Mouse (Mus musculus) heart, embryonic 16.5 days (tissue): Measurements from ENCODE around the gene Sult4a1. TPM values are rescaled to one million over a fixed set of nuclear protein-coding genes. Genes with fewer than 3 reads are reported as not detected.

Experiments used
- ATAC-seq: fragments of 200-750 bp; cut with Nextera tagmentation; replicated peaks from 2 replicates; pipeline ENCODE4 v1.8.0; 2017; ENCODE audit warnings: moderate number of reproducible peaks; ENCODE audit not compliant: insufficient read depth, low FRiP score; ENCODE audit errors: extremely low read depth
- H3K27ac ChIP-seq: fragments of 300-500 bp; sonication (generic); 2 replicates; pipeline ENCODE4 v1.5.1; 2014; ENCODE audit warnings: mild to moderate bottlenecking, low read length, control low read depth, moderate library complexity
- H3K27me3 ChIP-seq: fragments of 300-500 bp; sonication (generic); 2 replicates; pipeline ENCODE4 v1.6.1; 2014; ENCODE audit warnings: low read length, mixed read lengths; ENCODE audit not compliant: control insufficient read depth, insufficient read depth
- H3K36me3 ChIP-seq: fragments of 300-500 bp; sonication (generic); 2 replicates; pipeline ENCODE4 v1.6.1; 2014; ENCODE audit not compliant: control insufficient read depth, insufficient read depth
- H3K4me1 ChIP-seq: fragments of 300-500 bp; sonication (generic); 2 replicates; pipeline ENCODE4 v1.6.1; 2014; ENCODE audit warnings: low read length, mixed read lengths; ENCODE audit not compliant: control insufficient read depth, insufficient read depth
- H3K4me2 ChIP-seq: fragments of 300-500 bp; sonication (generic); 2 replicates; pipeline ENCODE4 v1.6.1; 2014; ENCODE audit warnings: low read depth, mild to moderate bottlenecking, control low read depth, low read length
- H3K4me3 ChIP-seq: fragments of 300-500 bp; sonication (generic); 2 replicates; pipeline ENCODE4 v1.5.1; 2014; ENCODE audit warnings: mild to moderate bottlenecking, control low read depth, low read length
- H3K9ac ChIP-seq: fragments of 300-500 bp; sonication (generic); 2 replicates; pipeline ENCODE4 v1.6.1; 2014; ENCODE audit warnings: low read length, control low read depth
- H3K9me3 ChIP-seq: fragments of 300-500 bp; sonication (generic); replicated peaks from 2 replicates; pipeline ENCODE4 v1.6.1; 2016; ENCODE audit warnings: low read length; ENCODE audit not compliant: control insufficient read depth
- WGBS: fragments of 180-500 bp; shearing (Covaris S2); extraction: QIAGEN DNeasy Blood & Tissue Kit; methylation state at CpG from one replicate; pipeline ENCODE4 v1.1.7; 2014; 5-methylcytosine and 5-hydroxymethylcytosine counted together
- polyA plus RNA-seq: library from polyadenylated mRNA; unstranded; fragments of >200 nt; fragmentation: Nextera tagmentation; extraction: Ambion mirVana; gene quantifications from 2 replicates; pipeline ENCODE4 v1.2.1, GENCODE M21; 2015

Sult4a1 gene
- polyA plus RNA-seq, 1 experiment from 2014 or later = 0.72 TPM

DNA sequence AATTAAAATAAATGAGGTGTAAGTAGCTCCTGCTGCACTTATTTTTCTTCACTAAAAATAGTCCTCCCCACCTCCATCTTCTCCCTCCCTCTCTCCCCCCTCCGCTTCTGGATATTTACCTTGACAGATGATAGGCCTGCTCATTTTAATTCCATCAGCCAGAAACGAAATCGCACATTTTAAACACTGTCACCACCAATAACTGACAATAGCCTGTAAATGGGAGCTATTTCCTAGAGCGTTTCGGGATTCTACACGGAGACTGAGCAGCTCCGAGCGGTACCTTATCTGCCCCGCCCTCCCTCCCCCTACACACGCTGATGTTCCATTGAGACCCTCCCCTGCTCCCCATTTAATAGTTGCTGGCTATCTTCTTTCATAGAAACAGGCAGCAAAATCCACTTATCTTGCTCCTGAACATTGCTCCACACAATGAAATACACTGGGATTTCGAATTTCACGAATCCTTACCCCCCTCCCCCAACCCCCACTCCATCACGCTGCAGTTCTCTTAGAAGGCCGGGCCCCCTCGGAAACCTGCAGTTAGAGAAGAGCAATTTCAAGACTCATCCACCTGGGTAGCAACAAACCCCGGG, 36.0 kb downstream of the Sult4a1 start:
- no peak for ATAC-seq
- Histone ChIP-seq H3K27me3 (peaks cover 58% of the 10 kb centered on the region), H3K9me3 (peaks cover 9% of the 10 kb centered on the region), H3K4me3 (no peak overlapping the region), H3K4me1 (no peaks in the 10 kb centered on the region), H3K4me2 (no peak overlapping the region), H3K36me3 (no peaks in the 10 kb centered on the region), H3K27ac (no peak overlapping the region), H3K9ac (no peak overlapping the region)
- 10% methylated on average over 16 of the region's 16 CpGs for WGBS

DNA sequence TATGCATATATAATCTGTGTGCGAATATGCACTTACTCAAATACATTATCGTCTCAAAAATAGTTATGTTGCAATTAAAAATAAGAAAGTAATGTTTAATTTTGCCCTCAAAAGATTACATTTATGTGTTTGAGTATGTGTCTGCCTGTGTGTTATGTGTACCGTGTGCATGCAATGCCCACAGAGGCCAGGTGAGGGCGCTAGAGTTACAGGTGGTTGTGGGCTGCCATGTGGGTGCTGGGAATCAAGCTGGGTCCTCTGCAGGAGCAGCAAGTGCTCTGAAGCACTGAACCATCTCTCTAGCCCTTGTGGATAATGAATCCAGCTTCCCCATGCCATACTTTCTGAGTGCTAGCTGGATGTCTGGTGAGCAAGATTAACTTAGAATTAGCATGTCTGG, 39.9 kb downstream of the Sult4a1 start:
- H3K4me3 ChIP-seq = no peak overlapping the region
- WGBS = 65% methylated on average over 4 of the region's 4 CpGs
- no peak overlapping the region for H3K9ac ChIP-seq
- ATAC-seq = no peak
- no peaks in the 10 kb centered on the region for H3K36me3 ChIP-seq
- no peak overlapping the region for H3K27ac ChIP-seq
- H3K4me2 ChIP-seq = no peak overlapping the region
- no peaks in the 10 kb centered on the region for H3K4me1 ChIP-seq
- H3K27me3 ChIP-seq = peaks cover 43% of the 10 kb centered on the region
- H3K9me3 ChIP-seq = peaks cover 11% of the 10 kb centered on the region

DNA sequence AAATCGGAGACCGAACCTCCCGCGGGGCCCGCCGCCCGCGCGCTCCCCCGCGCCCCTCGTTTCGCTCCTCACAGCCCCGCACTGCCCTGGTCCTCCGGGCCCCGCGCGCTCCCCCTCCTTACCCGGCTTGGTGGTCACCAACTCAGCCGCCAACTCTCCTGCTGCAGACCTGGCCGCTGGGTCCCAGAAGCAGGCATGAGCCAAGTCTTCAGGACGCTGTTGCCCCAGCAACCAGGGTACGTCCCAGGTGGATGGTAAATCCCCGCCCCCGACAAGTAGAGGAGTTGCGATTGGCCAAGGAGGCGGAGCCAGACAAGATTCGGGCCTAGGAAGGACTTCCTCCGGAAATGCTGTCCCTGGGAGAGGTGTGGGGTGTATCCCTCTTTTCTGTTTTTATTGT, 40.4 kb downstream of the Sult4a1 start, which contains the start of gene Efcab6:
TSS of gene Efcab6 (minus strand) at position 240 of the 400 bp plus-strand sequence.
- 0 out of 2 replicates have a peak within 1 kb of the TSS, but pooled peaks have one; percentile 32 for H3K4me2 ChIP-seq
- no peak within 1 kb of the TSS for H3K27ac ChIP-seq
- no peak within 1 kb of the TSS for H3K9ac ChIP-seq
- no peaks in the 10 kb centered on the region for H3K36me3 ChIP-seq
- ATAC-seq = no peak
- peaks cover 11% of the 10 kb centered on the region for H3K9me3 ChIP-seq
- 3% methylated on average over 28 of the region's 29 CpGs for WGBS
- H3K4me3 ChIP-seq = no peak within 1 kb of the TSS
- peaks cover 38% of the 10 kb centered on the region for H3K27me3 ChIP-seq
- no peaks in the 10 kb centered on the region for H3K4me1 ChIP-seq

DNA sequence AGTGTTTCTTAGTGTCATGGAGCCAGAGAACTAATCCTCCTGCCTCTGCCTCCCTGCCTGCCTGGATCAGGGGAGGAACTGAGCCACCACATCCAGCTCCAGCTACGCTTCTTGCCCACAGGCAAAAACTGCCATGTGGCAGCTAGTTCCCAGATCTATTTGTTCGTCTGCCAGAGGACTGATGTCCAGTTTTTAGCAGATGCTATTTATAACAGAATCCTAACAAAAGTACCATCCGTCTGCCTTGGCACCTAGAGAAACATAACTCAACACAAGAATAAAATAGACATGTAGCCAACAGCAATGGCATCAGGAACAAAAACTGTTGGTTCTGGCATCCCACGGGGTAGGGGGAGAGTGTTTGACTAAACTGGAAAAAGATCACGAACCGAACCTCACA, 46.7 kb downstream of the Sult4a1 start:
- no peak for ATAC-seq
- Histone ChIP-seq H3K4me2 (no peak overlapping the region), H3K27me3 (peaks cover 5% of the 10 kb centered on the region), H3K9me3 (peaks cover 3% of the 10 kb centered on the region; the same call in 1 of the 2 replicates), H3K4me1 (no peaks in the 10 kb centered on the region), H3K27ac (no peak overlapping the region), H3K36me3 (no peaks in the 10 kb centered on the region), H3K4me3 (no peak overlapping the region), H3K9ac (no peak overlapping the region)
- 73% methylated on average over 6 of the region's 6 CpGs for WGBS

DNA sequence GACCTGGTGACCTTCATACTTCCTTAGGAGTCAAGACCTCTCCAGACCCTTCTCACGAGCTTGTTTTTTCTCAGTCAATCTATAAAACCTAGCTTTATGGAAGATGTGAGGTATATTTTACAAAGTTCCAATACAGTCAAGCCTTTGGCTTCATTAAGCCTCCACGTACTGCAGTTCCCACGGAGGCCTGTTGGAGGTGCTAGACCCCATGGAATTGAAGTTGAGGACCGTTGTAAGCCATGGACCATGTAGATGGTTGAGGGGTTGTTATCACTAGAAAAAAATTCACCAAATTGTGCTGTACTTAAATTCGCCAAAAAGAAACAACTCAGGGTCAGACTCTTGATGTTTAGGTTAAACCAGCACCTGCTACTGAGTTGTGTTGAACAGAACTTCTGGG, 49.5 kb downstream of the Sult4a1 start:
- WGBS = 56% methylated on average over 5 of the region's 5 CpGs
- Histone ChIP-seq H3K9ac (no peak overlapping the region), H3K9me3 (no peaks in the 10 kb centered on the region), H3K4me2 (no peak overlapping the region), H3K4me3 (no peak overlapping the region), H3K36me3 (no peaks in the 10 kb centered on the region), H3K4me1 (peaks cover 4% of the 10 kb centered on the region), H3K27me3 (peaks cover 5% of the 10 kb centered on the region), H3K27ac (no peak overlapping the region)
- no peak for ATAC-seq

DNA sequence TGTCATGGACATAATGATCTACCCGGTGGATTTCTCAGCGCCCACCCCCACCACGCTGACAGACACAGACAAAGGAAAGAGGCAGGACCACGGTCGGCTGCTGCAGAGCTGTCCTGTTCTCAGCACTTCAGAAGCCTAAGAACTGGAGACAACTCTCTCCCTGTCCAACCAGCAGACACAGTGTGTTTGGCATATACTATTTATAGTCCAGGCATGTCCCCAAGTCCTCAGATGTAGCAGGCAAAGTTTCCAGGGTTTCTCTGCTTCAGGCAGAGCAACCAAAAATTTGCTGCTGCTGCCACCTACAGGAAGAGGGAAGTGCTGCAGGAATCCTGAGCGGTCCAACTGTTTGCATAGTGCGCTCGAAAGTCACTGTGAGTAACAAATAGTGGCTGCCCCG, 51.7 kb downstream of the Sult4a1 start:
- Histone ChIP-seq H3K27me3 (peaks cover 5% of the 10 kb centered on the region), H3K27ac (no peak overlapping the region), H3K4me1 (peaks cover 4% of the 10 kb centered on the region), H3K4me2 (peak overlapping the region; percentile 14; the same call in 1 of the 2 replicates), H3K36me3 (no peaks in the 10 kb centered on the region), H3K4me3 (no peak overlapping the region), H3K9me3 (no peaks in the 10 kb centered on the region), H3K9ac (no peak overlapping the region)
- peak; percentile 83 for ATAC-seq
- whole genome bisulfite sequencing = 29% methylated on average over 9 of the region's 9 CpGs

DNA sequence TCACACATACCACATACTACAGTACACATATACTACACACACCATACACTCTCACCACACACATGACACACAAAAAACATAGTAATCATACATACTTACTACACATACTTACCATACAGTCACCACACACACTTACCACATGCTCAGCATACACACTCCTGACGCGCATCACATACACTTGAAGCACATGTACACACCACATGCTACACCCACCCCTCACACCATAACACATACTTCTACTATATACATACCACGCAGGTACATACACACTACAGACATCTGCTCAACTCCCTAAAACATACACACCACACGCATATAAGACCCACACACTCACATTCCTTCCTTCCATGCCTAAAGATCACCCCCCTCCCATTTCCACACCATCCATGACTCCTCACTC, 52.3 kb downstream of the Sult4a1 start:
- H3K9ac ChIP-seq = no peak overlapping the region
- H3K27ac ChIP-seq = no peak overlapping the region
- no peak overlapping the region for H3K4me3 ChIP-seq
- H3K4me2 ChIP-seq = no peak overlapping the region
- no peaks in the 10 kb centered on the region for H3K36me3 ChIP-seq
- no peak for ATAC-seq
- H3K9me3 ChIP-seq = no peaks in the 10 kb centered on the region
- H3K4me1 ChIP-seq = peaks cover 4% of the 10 kb centered on the region
- 83% methylated on average over 4 of the region's 4 CpGs for WGBS
- H3K27me3 ChIP-seq = peaks cover 5% of the 10 kb centered on the region

DNA sequence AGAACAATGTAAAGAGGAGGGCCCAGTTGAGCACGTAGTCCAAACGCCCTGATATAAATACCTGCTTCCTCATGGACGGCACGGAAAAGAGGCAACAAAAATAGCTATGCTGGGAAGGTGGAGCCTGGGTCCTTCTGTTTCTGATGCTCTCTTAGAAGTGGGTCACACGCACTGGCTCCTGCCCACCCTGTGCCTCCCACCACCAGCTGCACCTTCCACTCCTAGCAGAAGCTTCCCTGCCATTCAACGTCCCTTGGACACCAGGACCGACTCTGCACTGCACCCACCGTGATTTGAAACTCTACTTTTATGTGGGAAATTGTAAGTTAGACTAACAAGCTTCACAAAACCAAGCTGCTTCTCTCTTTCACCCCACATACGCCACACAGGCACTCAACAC, 53.2 kb downstream of the Sult4a1 start:
- no peak for ATAC-seq
- H3K9ac ChIP-seq = no peak overlapping the region

DNA sequence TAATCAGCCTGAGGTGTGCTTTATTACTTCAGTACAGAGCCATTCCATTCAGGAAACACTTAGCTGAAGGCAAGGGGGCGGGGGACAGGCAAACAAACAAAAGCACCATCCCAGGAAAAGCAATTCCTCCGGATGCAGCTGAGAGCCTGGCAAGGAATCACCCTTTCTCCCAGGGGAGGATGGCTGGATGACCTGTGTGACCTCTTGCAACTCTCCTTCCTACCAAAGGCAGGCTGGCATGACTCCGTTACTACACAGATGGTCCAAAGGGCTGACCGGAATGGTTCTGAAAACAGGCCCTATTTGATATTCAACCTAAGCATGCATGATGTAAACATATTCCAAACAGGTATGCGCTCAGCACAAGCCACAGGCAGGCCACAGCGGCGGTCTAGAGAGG, 56.0 kb downstream of the Sult4a1 start:
- peaks cover under 1% of the 10 kb centered on the region; the same call in 1 of the 2 replicates for H3K9me3 ChIP-seq
- H3K9ac ChIP-seq = no peak overlapping the region
- H3K4me3 ChIP-seq = no peak overlapping the region
- H3K27ac ChIP-seq = no peak overlapping the region
- no peak overlapping the region for H3K4me2 ChIP-seq
- WGBS = 74% methylated on average over 7 of the region's 7 CpGs
- H3K36me3 ChIP-seq = no peaks in the 10 kb centered on the region
- H3K27me3 ChIP-seq = peaks cover under 1% of the 10 kb centered on the region; the same call in 1 of the 2 replicates
- peaks cover 4% of the 10 kb centered on the region for H3K4me1 ChIP-seq
- no peak for ATAC-seq

More for the DNA sequence above, 53.2 kb downstream of the Sult4a1 start:
- no peak overlapping the region for H3K4me3 ChIP-seq
- no peak overlapping the region for H3K4me2 ChIP-seq
- H3K36me3 ChIP-seq = no peaks in the 10 kb centered on the region
- no peaks in the 10 kb centered on the region for H3K9me3 ChIP-seq
- peaks cover 4% of the 10 kb centered on the region for H3K4me1 ChIP-seq
- H3K27ac ChIP-seq = no peak overlapping the region
- peaks cover 5% of the 10 kb centered on the region for H3K27me3 ChIP-seq
- 62% methylated on average over 9 of the region's 9 CpGs for WGBS
